In the genomic region with DNA sequence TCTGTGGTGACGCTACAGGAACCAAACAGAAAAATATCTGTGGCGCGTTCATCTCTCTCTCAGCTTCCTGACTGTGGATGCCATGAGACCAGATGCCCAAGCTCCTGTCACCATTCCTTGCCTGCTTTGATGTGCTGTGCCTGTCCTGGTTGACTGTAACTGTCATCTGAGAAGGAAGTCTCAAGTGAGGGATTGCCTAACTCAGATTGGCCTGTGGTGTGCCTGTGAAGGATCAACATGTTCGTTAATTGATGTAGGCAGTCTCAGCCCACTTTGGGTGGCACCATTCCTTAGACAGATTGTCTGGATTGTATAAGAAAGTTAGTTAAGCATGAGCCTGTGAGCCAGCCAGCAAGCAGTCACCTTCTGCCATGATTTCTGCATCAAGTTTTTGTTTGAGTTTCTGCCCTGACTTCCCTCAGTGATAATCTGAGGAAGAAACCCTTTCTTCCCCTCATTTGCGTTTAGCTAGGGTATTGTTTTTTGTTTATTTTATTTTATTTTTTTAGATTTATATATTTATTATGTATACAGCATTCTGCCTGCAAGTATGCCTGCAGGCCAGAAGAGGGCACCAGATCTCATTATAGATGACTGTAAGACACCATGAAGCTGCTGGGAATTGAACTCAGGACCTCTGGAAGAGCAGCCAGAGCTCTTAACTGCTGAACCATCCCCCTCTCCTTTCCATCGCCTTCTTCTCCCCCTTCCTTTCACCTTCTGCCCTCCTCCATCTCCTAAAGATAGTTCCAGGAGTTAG, we compare ENCODE assay signal across 10 mouse cellular contexts. TPM values are rescaled to one million over a fixed set of nuclear protein-coding genes. Genes with fewer than 3 reads are reported as not detected.
DNase-seq lines count a peak whose midpoint lies in the region; ATAC-seq and TF ChIP-seq lines count a peak whose summit lies in the region.
"Had no signal": no experiment of that assay in that cellular context is flagged by ENCODE, and none has a peak within 500 bp of the region (broad histone marks: within the 10 kb centered on the region; RNA-seq: fewer than 3 reads in every experiment).

No protein-coding gene starts in this region.

- no peaks in the 10 kb centered on the region for H3K9me3 ChIP-seq in hindbrain, embryonic 10.5 days
- H3K9me3 ChIP-seq in hindbrain, embryonic 11.5 days (ENCODE audit: control insufficient read depth, low read length), result no peaks in the 10 kb centered on the region
- no peaks in the 10 kb centered on the region for H3K9me3 ChIP-seq in liver, embryonic 14.5 days (ENCODE audit: control insufficient read depth, low read length)
- H3K9me3 ChIP-seq: embryonic facial prominence, embryonic 12.5 days; neural tube, embryonic 12.5 days had no signal

- peak overlapping the region; percentile 45; the same call in 1 of the 2 replicates for H3K27ac ChIP-seq in hindbrain, embryonic 10.5 days
- H3K27ac ChIP-seq in hindbrain, embryonic 11.5 days (ENCODE audit: low read depth, low read length), result no peak overlapping the region
- peak overlapping the region; percentile 97 for H3K27ac ChIP-seq in brown adipose tissue, adult 24 weeks (replicated peaks; ENCODE audit: low read depth, low read length)
- H3K27ac ChIP-seq in liver, embryonic 14.5 days, result no peak overlapping the region
- H3K27ac ChIP-seq: neural tube, embryonic 12.5 days had no signal

- peak; percentile 33; the same call in 1 of the 2 replicates for TF ChIP-seq CTCF in liver, embryonic 14.5 days (IDR thresholded peaks at IDR 0.05; ENCODE audit: low read depth)

- H3K4me3 ChIP-seq in hindbrain, embryonic 10.5 days, result no peak overlapping the region
- no peak overlapping the region for H3K4me3 ChIP-seq in hindbrain, embryonic 11.5 days (ENCODE audit: low read depth, low read length)
- H3K4me3 ChIP-seq in brown adipose tissue, adult 24 weeks (ENCODE audit: insufficient read depth, low read depth, low read length), result no peak overlapping the region
- H3K4me3 ChIP-seq in liver, embryonic 14.5 days (ENCODE audit: insufficient read depth in 1 of 2, low read depth in 2 of 2, low read length in 2 of 2), result no peak overlapping the region
- H3K4me3 ChIP-seq: embryonic facial prominence, embryonic 12.5 days; neural tube, embryonic 12.5 days had no signal

- H3K36me3 ChIP-seq in hindbrain, embryonic 10.5 days, result no peaks in the 10 kb centered on the region
- H3K36me3 ChIP-seq in hindbrain, embryonic 11.5 days (ENCODE audit: control insufficient read depth, insufficient read depth, low read length), result no peaks in the 10 kb centered on the region
- H3K36me3 ChIP-seq in liver, embryonic 14.5 days (replicated peaks; ENCODE audit: control insufficient read depth, insufficient read depth, low read depth), result no peaks in the 10 kb centered on the region
- H3K36me3 ChIP-seq: embryonic facial prominence, embryonic 12.5 days; neural tube, embryonic 12.5 days had no signal

- intact Hi-C loops in left cerebral cortex, postnatal 10 days (cut with DNase I), result no loop called here

- H3K4me1 ChIP-seq in hindbrain, embryonic 10.5 days (replicated peaks), result peaks cover 11% of the 10 kb centered on the region
- H3K4me1 ChIP-seq in hindbrain, embryonic 11.5 days (replicated peaks; ENCODE audit: control insufficient read depth, insufficient read depth, low read length), result no peaks in the 10 kb centered on the region
- peaks cover 3% of the 10 kb centered on the region; the same call in 1 of the 2 replicates for H3K4me1 ChIP-seq in brown adipose tissue, adult 24 weeks (ENCODE audit: control insufficient read depth, insufficient read depth, insufficient read length, low read length)
- peaks cover 0 to 2% of the 10 kb centered on the region in 2 experiments; a peak in 1 of 4 replicates for H3K4me1 ChIP-seq in liver, embryonic 14.5 days (replicated peaks; ENCODE audit: control insufficient read depth in 2 of 2, insufficient read depth in 2 of 2, low read length in 1 of 2)
- H3K4me1 ChIP-seq: neural tube, embryonic 12.5 days had no signal

- ATAC-seq in hindbrain, embryonic 11.5 days (ENCODE audit: low FRiP score), result no peak
- ATAC-seq in liver, embryonic 14.5 days (ENCODE audit: insufficient read depth), result no peak

- H3K4me2 ChIP-seq in hindbrain, embryonic 11.5 days (replicated peaks; ENCODE audit: low read depth, low read length), result no peak overlapping the region
- H3K4me2 ChIP-seq in liver, embryonic 14.5 days (ENCODE audit: low read depth), result no peak overlapping the region
- H3K4me2 ChIP-seq: embryonic facial prominence, embryonic 12.5 days; neural tube, embryonic 12.5 days had no signal

- 79% methylated on average over 6 of the region's 6 CpGs for WGBS in hindbrain, embryonic 10.5 days
- WGBS in hindbrain, embryonic 11.5 days, result 90% methylated on average over 6 of the region's 6 CpGs
- 62% methylated on average over 6 of the region's 6 CpGs for WGBS in liver, embryonic 14.5 days (ENCODE audit: insufficient replicate concordance)

- no peaks in the 10 kb centered on the region for H3K27me3 ChIP-seq in hindbrain, embryonic 10.5 days (ENCODE audit: insufficient read depth, poor library complexity, severe bottlenecking)
- H3K27me3 ChIP-seq in hindbrain, embryonic 11.5 days (ENCODE audit: control insufficient read depth, insufficient read depth, low read length), result no peaks in the 10 kb centered on the region
- no peaks in the 10 kb centered on the region for H3K27me3 ChIP-seq in liver, embryonic 14.5 days (ENCODE audit: control insufficient read depth, insufficient read depth, low read length)
- H3K27me3 ChIP-seq: embryonic facial prominence, embryonic 12.5 days; neural tube, embryonic 12.5 days had no signal

- H3K9ac ChIP-seq in hindbrain, embryonic 11.5 days (ENCODE audit: low read depth, low read length), result no peak overlapping the region
- H3K9ac ChIP-seq in liver, embryonic 14.5 days (replicated peaks), result no peak overlapping the region
- H3K9ac ChIP-seq: embryonic facial prominence, embryonic 12.5 days; neural tube, embryonic 12.5 days had no signal

- no peak for DNase-seq in hindbrain, embryonic 10.5 days (ENCODE audit: low spot score)
- DNase-seq in hindbrain, embryonic 11.5 days (ENCODE audit: low spot score), result no peak
- DNase-seq in 416B (ENCODE audit: low read depth), result peak; percentile 66
- no peak for DNase-seq in liver, embryonic 14.5 days (ENCODE audit: low read depth in 3 of 3, low spot score in 3 of 3)
- no peak for DNase-seq in frontal cortex, postnatal 14 days (ENCODE audit: low spot score in 2 of 2)
- no peak for DNase-seq in left cerebral cortex, postnatal 10 days (ENCODE audit: extremely low spot score in 1 of 2, low spot score in 2 of 2)
- no peak for DNase-seq in spleen, adult 12 weeks (ENCODE audit: low spot score)

- no peak for TF ChIP-seq EP300 in liver, embryonic 14.5 days (IDR thresholded peaks at IDR 0.05; ENCODE audit: low read depth)

RNA-seq across cellular contexts. Expression of gene Disc1, which starts 14.3 kb away (rescaled TPM):
- 1.6 and 2.1 TPM in 2 replicates for polyA plus RNA-seq in hindbrain, embryonic 10.5 days (2016; fragmentation: Nextera tagmentation; extraction: Ambion mirVana)
- 1.2 and 1.6 TPM in 2 replicates for polyA plus RNA-seq in hindbrain, embryonic 11.5 days (2014; fragmentation: Nextera tagmentation; extraction: Ambion mirVana)
- polyA plus RNA-seq in brown adipose tissue, adult 24 weeks (2012; ENCODE audit: insufficient read depth, insufficient read length, missing spikeins), result 0.40 TPM in 1 of 2 replicates, not detected in the other
- 0.16 and 0.17 TPM in 2 replicates for polyA plus RNA-seq in liver, embryonic 14.5 days (2012; rRNA removed)
- 0.11 and 0.28 TPM in 2 replicates for polyA plus RNA-seq in liver, embryonic 14.5 days (2014; fragmentation: Nextera tagmentation; extraction: Ambion mirVana)
- 1 to 10 TPM; 1.9 to 3.1 TPM for total RNA-seq in left cerebral cortex, postnatal 10 days (2021)

RNA-seq across cellular contexts. Expression of gene Tsnax, which starts 55.5 kb away (rescaled TPM):
- 128 and 131 TPM in 2 replicates for polyA plus RNA-seq in hindbrain, embryonic 10.5 days (2016; fragmentation: Nextera tagmentation; extraction: Ambion mirVana)
- 149 and 156 TPM in 2 replicates for polyA plus RNA-seq in hindbrain, embryonic 11.5 days (2014; fragmentation: Nextera tagmentation; extraction: Ambion mirVana)
- polyA plus RNA-seq in brown adipose tissue, adult 24 weeks (2012; ENCODE audit: insufficient read depth, insufficient read length, missing spikeins), result 34.8 and 41.0 TPM in 2 replicates
- 21.5 and 31.3 TPM in 2 replicates for polyA plus RNA-seq in liver, embryonic 14.5 days (2012; rRNA removed)
- 41.1 and 43.3 TPM in 2 replicates for polyA plus RNA-seq in liver, embryonic 14.5 days (2014; fragmentation: Nextera tagmentation; extraction: Ambion mirVana)
- total RNA-seq in left cerebral cortex, postnatal 10 days (2021), result 10 to 100 TPM; 79.3 to 84.7 TPM

Comparison
In these comparisons a context has a peak if more than half of its experiments do, and no peak if none do; other contexts are left out.
1. H3K27ac ChIP-seq: peak in hindbrain, embryonic 10.5 days (single experiment) and brown adipose tissue, adult 24 weeks (single experiment); none in hindbrain, embryonic 11.5 days (single experiment) and liver, embryonic 14.5 days (single experiment).